Mouse (Mus musculus): ENCODE measurements around the gene C730034F03Rik. TPM values are rescaled to one million over a fixed set of nuclear protein-coding genes. Genes with fewer than 3 reads are reported as not detected.

Gene C730034F03Rik
- polyA plus RNA-seq, 1 experiment from 2014 or later = 3.3 TPM

- 3% methylated on average over 5 of the region's 5 CpGs for WGBS
- Histone ChIP-seq H3K36me3 (no peaks in the 10 kb centered on the region), H3K4me1 (replicated peaks) (peaks cover 19% of the 10 kb centered on the region), H3K27ac (peak overlapping the region; percentile 88), H3K4me3 (peak overlapping the region; percentile 75), H3K4me2 (peak overlapping the region; percentile 96), H3K27me3 (no peaks in the 10 kb centered on the region), H3K9ac (peak overlapping the region; percentile 72), H3K9me3 (replicated peaks) (no peaks in the 10 kb centered on the region)
- ATAC-seq (replicated peaks; ENCODE audit: insufficient number of reproducible peaks, insufficient read depth, low FRiP score, low read depth) = no peak
Measured at GRCm38 (mm10) chr15:89476475-89476815, 47.1 kb downstream of the C730034F03Rik start.

- ATAC-seq (replicated peaks; ENCODE audit: insufficient number of reproducible peaks, insufficient read depth, low FRiP score, low read depth) = no peak
- Histone ChIP-seq H3K27ac (peak within 1 kb of the TSS; percentile 88), H3K36me3 (no peaks in the 10 kb centered on the region), H3K27me3 (no peaks in the 10 kb centered on the region), H3K9me3 (replicated peaks) (no peaks in the 10 kb centered on the region), H3K4me3 (peak within 1 kb of the TSS; percentile 75), H3K9ac (peak within 1 kb of the TSS; percentile 72), H3K4me2 (peak within 1 kb of the TSS; percentile 96), H3K4me1 (replicated peaks) (peaks cover 19% of the 10 kb centered on the region)
- WGBS = 32% methylated on average over 9 of the region's 9 CpGs
Measured at GRCm38 (mm10) chr15:89477091-89477491, 47.7 kb downstream of the C730034F03Rik start, which contains the start of gene Arsa. Gene Arsa (minus strand): TSS chr15:89477425.

- Histone ChIP-seq H3K4me3 (no peak overlapping the region), H3K4me1 (replicated peaks) (peaks cover 19% of the 10 kb centered on the region), H3K9ac (no peak overlapping the region), H3K4me2 (0 out of 2 replicates have a peak overlapping the region, but pooled peaks have one; percentile 4), H3K36me3 (no peaks in the 10 kb centered on the region), H3K27ac (0 out of 2 replicates have a peak overlapping the region, but pooled peaks have one; percentile 20), H3K9me3 (replicated peaks) (no peaks in the 10 kb centered on the region), H3K27me3 (no peaks in the 10 kb centered on the region)
- ATAC-seq (replicated peaks; ENCODE audit: insufficient number of reproducible peaks, insufficient read depth, low FRiP score, low read depth) = no peak
- WGBS = 65% methylated on average over 8 of the region's 8 CpGs
Measured at GRCm38 (mm10) chr15:89477806-89478205, 48.4 kb downstream of the C730034F03Rik start.

DNA sequence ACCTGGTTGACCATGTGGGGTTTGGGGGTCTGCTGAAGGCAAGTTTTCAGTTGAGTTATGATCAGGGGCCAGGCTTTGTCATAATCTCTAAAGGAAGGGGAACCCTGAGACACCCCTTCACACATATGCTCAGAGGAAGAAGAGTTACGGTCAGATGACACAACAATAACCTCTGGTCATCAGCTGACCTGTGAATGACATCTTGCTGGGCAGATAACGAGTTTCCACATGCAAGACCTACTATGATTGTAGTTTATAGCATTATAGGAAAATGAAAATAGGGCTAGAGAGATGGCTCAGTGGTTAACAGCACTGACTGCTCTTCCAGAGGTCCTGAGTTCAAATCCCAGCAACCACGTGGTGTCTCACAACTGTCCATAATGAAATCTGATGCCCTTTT lies 49.2 kb downstream of the C730034F03Rik start:
- Histone ChIP-seq H3K9ac (no peak overlapping the region), H3K4me3 (no peak overlapping the region), H3K36me3 (no peaks in the 10 kb centered on the region), H3K4me1 (replicated peaks) (peaks cover 19% of the 10 kb centered on the region), H3K27me3 (no peaks in the 10 kb centered on the region), H3K9me3 (replicated peaks) (no peaks in the 10 kb centered on the region), H3K27ac (no peak overlapping the region), H3K4me2 (no peak overlapping the region)
- ATAC-seq (replicated peaks; ENCODE audit: insufficient number of reproducible peaks, insufficient read depth, low FRiP score, low read depth) = no peak
- WGBS = 86% methylated on average over 3 of the region's 3 CpGs

Other genes with a start within 250 kb of the C730034F03Rik start
- gene Plxnb2, start 248.8 kb upstream of the C730034F03Rik start, polyA plus RNA-seq (2015; fragmentation: Nextera tagmentation; extraction: Ambion mirVana) = 76.5 and 109 TPM in 2 replicates
- 15.3 and 18.2 TPM in 2 replicates for gene Dennd6b, start 233.1 kb upstream of the C730034F03Rik start, polyA plus RNA-seq (2015; fragmentation: Nextera tagmentation; extraction: Ambion mirVana)
- 18.6 and 22.7 TPM in 2 replicates for gene Ppp6r2, start 218.0 kb upstream of the C730034F03Rik start, polyA plus RNA-seq (2015; fragmentation: Nextera tagmentation; extraction: Ambion mirVana)
- gene Sbf1, start 114.3 kb upstream of the C730034F03Rik start, polyA plus RNA-seq (2015; fragmentation: Nextera tagmentation; extraction: Ambion mirVana) = 27.5 and 45.9 TPM in 2 replicates
- gene Adm2, start 106.9 kb upstream of the C730034F03Rik start, polyA plus RNA-seq (2015; fragmentation: Nextera tagmentation; extraction: Ambion mirVana) = 0.19 and 0.60 TPM in 2 replicates
- 0.28 TPM in 1 of 2 replicates, not detected in the other for gene Miox, start 95.2 kb upstream of the C730034F03Rik start, polyA plus RNA-seq (2015; fragmentation: Nextera tagmentation; extraction: Ambion mirVana)
- gene Lmf2, start 73.9 kb upstream of the C730034F03Rik start, polyA plus RNA-seq (2015; fragmentation: Nextera tagmentation; extraction: Ambion mirVana) = 43.0 and 57.7 TPM in 2 replicates
- gene Ncaph2, start 73.9 kb upstream of the C730034F03Rik start, polyA plus RNA-seq (2015; fragmentation: Nextera tagmentation; extraction: Ambion mirVana) = 85.3 and 96.9 TPM in 2 replicates
- gene Sco2, start 55.7 kb upstream of the C730034F03Rik start, polyA plus RNA-seq (2015; fragmentation: Nextera tagmentation; extraction: Ambion mirVana) = 7.0 and 8.2 TPM in 2 replicates
- 1.2 and 1.3 TPM in 2 replicates for gene Tymp, start 52.5 kb upstream of the C730034F03Rik start, polyA plus RNA-seq (2015; fragmentation: Nextera tagmentation; extraction: Ambion mirVana)
- gene Odf3b, start 50.3 kb upstream of the C730034F03Rik start, polyA plus RNA-seq (2015; fragmentation: Nextera tagmentation; extraction: Ambion mirVana) = 0.96 and 1.1 TPM in 2 replicates
- gene Klhdc7b, start 44.7 kb upstream of the C730034F03Rik start, polyA plus RNA-seq (2015; fragmentation: Nextera tagmentation; extraction: Ambion mirVana) = not detected in 2 replicates
- gene Syce3, start 19.1 kb upstream of the C730034F03Rik start, polyA plus RNA-seq (2015; fragmentation: Nextera tagmentation; extraction: Ambion mirVana) = not detected in 2 replicates
- 169 and 195 TPM in 2 replicates for gene Cpt1b, start 3.7 kb upstream of the C730034F03Rik start, polyA plus RNA-seq (2015; fragmentation: Nextera tagmentation; extraction: Ambion mirVana)
- 0.16 and 0.76 TPM in 2 replicates for gene Gm44502, start 107 bp downstream of the C730034F03Rik start, polyA plus RNA-seq (2015; fragmentation: Nextera tagmentation; extraction: Ambion mirVana)
- gene Chkb, start 319 bp downstream of the C730034F03Rik start, polyA plus RNA-seq (2015; fragmentation: Nextera tagmentation; extraction: Ambion mirVana) = 72.7 and 73.8 TPM in 2 replicates
- 0.16 and 1.3 TPM in 2 replicates for gene Mapk8ip2, start 24.3 kb downstream of the C730034F03Rik start, polyA plus RNA-seq (2015; fragmentation: Nextera tagmentation; extraction: Ambion mirVana)
- 16.3 and 19.9 TPM in 2 replicates for gene Arsa, start 47.8 kb downstream of the C730034F03Rik start, polyA plus RNA-seq (2015; fragmentation: Nextera tagmentation; extraction: Ambion mirVana)
- 1.4 and 2.1 TPM in 2 replicates for gene Shank3, start 70.0 kb downstream of the C730034F03Rik start, polyA plus RNA-seq (2015; fragmentation: Nextera tagmentation; extraction: Ambion mirVana)
- 0.08 and 0.22 TPM in 2 replicates for gene Acr, start 138.7 kb downstream of the C730034F03Rik start, polyA plus RNA-seq (2015; fragmentation: Nextera tagmentation; extraction: Ambion mirVana)
- gene Rabl2, start 162.3 kb downstream of the C730034F03Rik start, polyA plus RNA-seq (2015; fragmentation: Nextera tagmentation; extraction: Ambion mirVana) = 18.1 and 22.3 TPM in 2 replicates

All from heart, embryonic 15.5 days (tissue).